Mouse (Mus musculus): ENCODE measurements around the gene Rasef.

GRCm38 (mm10) chr4:73789534-73789933 is 1.3 kb downstream of the Rasef start:
- no peak for TF ChIP-seq CTCF (IDR thresholded peaks at IDR 0.05; ENCODE audit: insufficient read depth, low read length)
- TF ChIP-seq POLR2A (IDR thresholded peaks at IDR 0.05; ENCODE audit: borderline replicate concordance, extremely low read depth, low read depth, low read length) = no peak

Data from lung, adult 2 months (tissue).